Mouse (Mus musculus): ENCODE measurements at regions not wholly inside any gene's neighbourhood (a gene's known extent, or its start where the extent isn't known, plus 50 kb on each side); places are given as distances from the start of the nearest gene placed in this dataset.

DNA sequence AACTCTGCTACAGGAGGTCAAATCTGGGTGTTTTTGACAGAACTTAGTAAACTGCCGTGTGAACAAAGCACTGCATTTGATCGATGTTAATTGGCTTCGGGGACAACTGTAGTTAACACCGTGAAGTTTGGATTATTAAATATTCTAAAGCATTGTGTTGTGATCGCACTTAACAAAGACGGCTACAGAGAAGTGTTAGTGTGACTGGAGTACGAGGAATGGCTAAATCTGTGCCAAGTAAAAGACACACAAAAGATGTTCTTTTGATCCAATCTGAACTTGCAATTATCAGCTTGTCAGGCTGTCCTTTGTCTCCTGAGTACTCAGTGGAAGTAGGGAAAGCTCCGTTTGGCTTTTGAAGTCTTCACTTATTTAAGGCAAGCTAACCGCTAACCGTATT lies 259.7 kb downstream of the Tmem182 start:
- TF ChIP-seq CTCF (IDR thresholded peaks at IDR 0.05; ENCODE audit: borderline replicate concordance, extremely low read depth, insufficient read depth, insufficient read length) (no peak), POLR2A (IDR thresholded peaks at IDR 0.05; ENCODE audit: borderline replicate concordance, extremely low read depth, insufficient read depth, insufficient read length, poor library complexity, severe bottlenecking) (no peak)
